8 mouse cellular contexts compared by ENCODE assay signal in genomic region chr14:28164642-28165408, GRCm38 (mm10).
DNase-seq lines count a peak whose midpoint lies in the region; ATAC-seq and TF ChIP-seq lines count a peak whose summit lies in the region.

No protein-coding gene starts in this region.

- TF ChIP-seq CTCF in midbrain, postnatal 0 days (IDR thresholded peaks at IDR 0.05) = no peak

- H3K4me1 ChIP-seq in midbrain, postnatal 0 days (ENCODE audit: insufficient read depth, low read length) = 0 out of 2 replicates have a peak, but pooled peaks cover 7% of the 10 kb centered on the region

- H3K4me3 ChIP-seq in midbrain, postnatal 0 days (ENCODE audit: low read depth, low read length) = peak overlapping the region; percentile 12; the same call in 1 of the 2 replicates

- intact Hi-C loops in left cerebral cortex, postnatal 4 days (cut with DNase I) = no loop called here

- peak overlapping the region; percentile 63; the same call in 1 of the 2 replicates for H3K27ac ChIP-seq in midbrain, postnatal 0 days (ENCODE audit: low read depth, low read length)

- no peaks in the 10 kb centered on the region for H3K36me3 ChIP-seq in midbrain, postnatal 0 days (ENCODE audit: insufficient read depth, low read length)

- no peaks in the 10 kb centered on the region for H3K27me3 ChIP-seq in midbrain, postnatal 0 days (ENCODE audit: insufficient read depth, low read length)

- 12% methylated on average over 15 of the region's 15 CpGs for WGBS in midbrain, postnatal 0 days

- H3K4me2 ChIP-seq in midbrain, postnatal 0 days (ENCODE audit: low read depth, low read length, poor library complexity, severe bottlenecking) = peak overlapping the region; percentile 37

- H3K9ac ChIP-seq in midbrain, postnatal 0 days (replicated peaks; ENCODE audit: low read length, poor library complexity, severe bottlenecking) = no peak overlapping the region; the same call in 1 of the 2 replicates

- no peak; the same call in 1 of the 2 replicates for ATAC-seq in midbrain, postnatal 0 days (ENCODE audit: low FRiP score)
- no peak for ATAC-seq in megakaryocyte-erythroid progenitor cell, adult 5-6 weeks (replicated peaks; ENCODE audit: low FRiP score, low TSS enrichment, poor library complexity, severe bottlenecking)

- DNase-seq in frontal cortex, postnatal 14 days (ENCODE audit: low spot score in 2 of 2) = peak; percentile 14 to 24
- no peak for DNase-seq in frontal cortex, postnatal 25 days (ENCODE audit: low spot score in 2 of 2)
- peak; percentile 18 for DNase-seq in urinary bladder, postnatal 14 days (ENCODE audit: low spot score)
- no peak for DNase-seq in urinary bladder, adult 18-20 months (ENCODE audit: low spot score in 2 of 2)
- DNase-seq in left cerebral cortex, postnatal 4 days = peak; percentile 14
- DNase-seq in midbrain, postnatal 0 days (ENCODE audit: low spot score) = peak; percentile 48
- DNase-seq in ovary, postnatal 14 days (ENCODE audit: low spot score) = no peak

- no peaks in the 10 kb centered on the region for H3K9me3 ChIP-seq in midbrain, postnatal 0 days (ENCODE audit: low read length)

Comparison
In these comparisons a context has a peak if more than half of its experiments do, and no peak if none do; other contexts are left out.
1. DNase-seq: peak in frontal cortex, postnatal 14 days (2 of 2), urinary bladder, postnatal 14 days (single experiment), left cerebral cortex, postnatal 4 days (single experiment) and midbrain, postnatal 0 days (single experiment); none in frontal cortex, postnatal 25 days (0 of 2), urinary bladder, adult 18-20 months (0 of 2) and ovary, postnatal 14 days (single experiment).